In the genomic region with DNA sequence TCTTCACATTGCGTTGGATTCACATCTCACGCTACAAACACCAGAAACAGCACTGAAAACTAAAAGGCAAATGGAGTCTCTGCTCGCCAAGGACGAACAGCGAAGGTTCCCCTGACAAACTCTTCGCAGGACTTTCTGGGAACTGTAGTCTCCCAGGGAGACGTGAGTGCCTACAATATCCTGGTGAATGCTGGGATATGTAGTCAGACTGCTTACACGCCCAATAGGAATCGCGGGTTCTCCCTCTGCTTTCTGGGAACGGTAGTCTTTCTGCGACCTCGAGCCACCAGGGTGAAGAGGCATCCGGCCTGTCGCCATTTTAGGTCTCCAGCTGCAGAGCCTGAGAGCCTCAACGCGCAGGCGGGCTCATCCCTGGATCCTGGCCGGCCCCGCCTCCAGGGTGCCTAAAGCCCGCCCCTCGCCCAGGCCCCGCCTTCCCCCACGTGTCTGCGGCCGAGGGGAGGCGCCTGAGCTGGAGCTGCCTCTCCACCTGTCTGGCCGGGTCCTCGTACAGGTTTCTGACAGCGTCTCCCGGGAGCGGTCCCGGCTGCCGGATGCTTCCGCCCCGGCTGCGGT, we compare ENCODE assay signal across 8 mouse cellular contexts. TPM values are rescaled to one million over a fixed set of nuclear protein-coding genes. Genes with fewer than 3 reads are reported as not detected.
A peak's percentile ranks its signal among the peaks of the same experiment; 100 is the strongest.
DNase-seq lines count a peak whose midpoint lies in the region; ATAC-seq and TF ChIP-seq lines count a peak whose summit lies in the region.
"Not testable (repeated sequence)": the region's sequence is repeated elsewhere in the genome, so short reads cannot be mapped to it uniquely, and the experiment has no call there.

A gene (plus strand): TSS at position 202 of the 576 bp plus-strand sequence.

- not testable (repeated sequence) for H3K36me3 ChIP-seq in forebrain, embryonic 10.5 days (replicated peaks); heart, embryonic 15.5 days; liver, embryonic 14.5 days (replicated peaks; ENCODE audit: control insufficient read depth, insufficient read depth, low read depth); neural tube, embryonic 11.5 days (ENCODE audit: control insufficient read depth, insufficient read depth, low read length); stomach, postnatal 0 days (ENCODE audit: control insufficient read depth, insufficient read depth, low read length)

- peak; percentile 94 to 97 for DNase-seq in CD8-positive naive resting alpha-beta T cell, adult 2 months (ENCODE audit: low read depth in 2 of 2, low spot score in 2 of 2)
- DNase-seq in c-Kit-positive CD71-negative TER-119-negative erythroid progenitor cells, embryonic 14.5 days (ENCODE audit: low read depth), result peak; percentile 79
- peak; percentile 91 for DNase-seq in forebrain, embryonic 10.5 days (ENCODE audit: extremely low spot score, low spot score)
- peak; percentile 93 to 98 for DNase-seq in kidney, postnatal 25 days
- DNase-seq in liver, embryonic 14.5 days (ENCODE audit: low read depth in 3 of 3, low spot score in 3 of 3), result peak; percentile 89 to 94 (median 92)
- peak; percentile 94 for DNase-seq in neural tube, embryonic 11.5 days (ENCODE audit: low spot score)
- peak; percentile 95 for DNase-seq in stomach, postnatal 0 days (ENCODE audit: low spot score)

- not testable (repeated sequence) for TF ChIP-seq CTCF in liver, embryonic 14.5 days (IDR thresholded peaks at IDR 0.05; ENCODE audit: low read depth); stomach, postnatal 0 days (IDR thresholded peaks at IDR 0.05; ENCODE audit: low read depth)

- under 1% methylated on average over 37 of the region's 37 CpGs for WGBS in forebrain, embryonic 10.5 days
- whole genome bisulfite sequencing in heart, embryonic 15.5 days, result under 1% methylated on average over 37 of the region's 37 CpGs
- under 1% methylated on average over 37 of the region's 37 CpGs for WGBS in liver, embryonic 14.5 days (ENCODE audit: insufficient replicate concordance)
- 0% methylated on average over 32 of the region's 37 CpGs for WGBS in neural tube, embryonic 11.5 days
- WGBS in stomach, postnatal 0 days, result 0% methylated on average over 35 of the region's 37 CpGs

- not testable (repeated sequence) for H3K9me3 ChIP-seq in forebrain, embryonic 10.5 days; heart, embryonic 15.5 days (replicated peaks); liver, embryonic 14.5 days (ENCODE audit: control insufficient read depth, low read length); neural tube, embryonic 11.5 days (ENCODE audit: control insufficient read depth, low read length); stomach, postnatal 0 days (ENCODE audit: control insufficient read depth, low read length)

- not testable (repeated sequence) for H3K27me3 ChIP-seq in forebrain, embryonic 10.5 days (ENCODE audit: poor library complexity, severe bottlenecking); heart, embryonic 15.5 days; liver, embryonic 14.5 days (ENCODE audit: control insufficient read depth, insufficient read depth, low read length); neural tube, embryonic 11.5 days (ENCODE audit: control insufficient read depth, insufficient read depth, low read length); stomach, postnatal 0 days (ENCODE audit: control insufficient read depth, insufficient read depth, low read length)

- H3K9ac ChIP-seq in heart, embryonic 15.5 days, result peak within 1 kb of the TSS; percentile 80
- peak within 1 kb of the TSS; percentile 72 for H3K9ac ChIP-seq in liver, embryonic 14.5 days (replicated peaks)
- H3K9ac ChIP-seq in neural tube, embryonic 11.5 days (ENCODE audit: low read length), result peak within 1 kb of the TSS; percentile 52
- peak within 1 kb of the TSS; percentile 67 for H3K9ac ChIP-seq in stomach, postnatal 0 days (ENCODE audit: low read length)

- peak within 1 kb of the TSS; percentile 76 for H3K4me2 ChIP-seq in heart, embryonic 15.5 days
- peak within 1 kb of the TSS; percentile 87 for H3K4me2 ChIP-seq in liver, embryonic 14.5 days (ENCODE audit: low read depth)
- peak within 1 kb of the TSS; percentile 52 for H3K4me2 ChIP-seq in neural tube, embryonic 11.5 days (ENCODE audit: low read depth)
- H3K4me2 ChIP-seq in stomach, postnatal 0 days (replicated peaks; ENCODE audit: low read depth), result peak within 1 kb of the TSS; percentile 62

- peak within 1 kb of the TSS; percentile 84 for H3K27ac ChIP-seq in forebrain, embryonic 10.5 days
- H3K27ac ChIP-seq in heart, embryonic 15.5 days, result peak within 1 kb of the TSS; percentile 90
- H3K27ac ChIP-seq in liver, embryonic 14.5 days; neural tube, embryonic 11.5 days (ENCODE audit: low read depth, low read length): not testable (repeated sequence)
- peak within 1 kb of the TSS; percentile 78 for H3K27ac ChIP-seq in stomach, postnatal 0 days (replicated peaks)

- TF ChIP-seq EP300 in liver, embryonic 14.5 days (IDR thresholded peaks at IDR 0.05; ENCODE audit: low read depth); stomach, postnatal 0 days (optimal IDR thresholded peaks at IDR 0.05): not testable (repeated sequence)

- peaks cover 17% of the 10 kb centered on the region for H3K4me1 ChIP-seq in forebrain, embryonic 10.5 days
- not testable (repeated sequence) for H3K4me1 ChIP-seq in heart, embryonic 15.5 days (replicated peaks); liver, embryonic 14.5 days (replicated peaks; ENCODE audit: control insufficient read depth in 2 of 2, insufficient read depth in 2 of 2, low read length in 1 of 2); neural tube, embryonic 11.5 days (ENCODE audit: control insufficient read depth, insufficient read depth, low read length); stomach, postnatal 0 days (replicated peaks; ENCODE audit: control insufficient read depth, insufficient read depth)

- H3K4me3 ChIP-seq in forebrain, embryonic 10.5 days, result peak within 1 kb of the TSS; percentile 63
- peak within 1 kb of the TSS; percentile 80 for H3K4me3 ChIP-seq in heart, embryonic 15.5 days
- H3K4me3 ChIP-seq in liver, embryonic 14.5 days (ENCODE audit: insufficient read depth in 1 of 2, low read depth in 2 of 2, low read length in 2 of 2), result peak within 1 kb of the TSS; percentile 60 to 66
- H3K4me3 ChIP-seq in neural tube, embryonic 11.5 days (ENCODE audit: low read depth, low read length), result peak within 1 kb of the TSS; percentile 55
- H3K4me3 ChIP-seq in stomach, postnatal 0 days (ENCODE audit: low read depth, low read length), result peak within 1 kb of the TSS; percentile 54

- ATAC-seq in heart, embryonic 15.5 days (replicated peaks; ENCODE audit: insufficient number of reproducible peaks, insufficient read depth, low FRiP score, low read depth), result peak; percentile 98
- peak; percentile 97 for ATAC-seq in liver, embryonic 14.5 days (ENCODE audit: insufficient read depth)
- peak; percentile 98 for ATAC-seq in neural tube, embryonic 11.5 days (ENCODE audit: insufficient read depth, low FRiP score, low TSS enrichment)
- peak; percentile 99 for ATAC-seq in stomach, postnatal 0 days (ENCODE audit: low FRiP score, low TSS enrichment)

RNA-seq across cellular contexts. Expression of the gene that starts here (rescaled TPM):
- 14.7 and 19.1 TPM in 2 replicates for polyA plus RNA-seq in forebrain, embryonic 10.5 days (2016; fragmentation: Nextera tagmentation; extraction: Ambion mirVana)
- 21.2 and 27.6 TPM in 2 replicates for polyA plus RNA-seq in heart, embryonic 15.5 days (2015; fragmentation: Nextera tagmentation; extraction: Ambion mirVana)
- polyA plus RNA-seq in liver, embryonic 14.5 days (2012; rRNA removed), result 2.9 and 3.7 TPM in 2 replicates
- polyA plus RNA-seq in liver, embryonic 14.5 days (2014; fragmentation: Nextera tagmentation; extraction: Ambion mirVana), result 6.2 and 6.5 TPM in 2 replicates
- 17.8 and 18.0 TPM in 2 replicates for polyA plus RNA-seq in neural tube, embryonic 11.5 days (2014; fragmentation: Nextera tagmentation; extraction: Ambion mirVana)
- 27.2 and 29.4 TPM in 2 replicates for polyA plus RNA-seq in stomach, postnatal 0 days (2015; fragmentation: Nextera tagmentation; extraction: Ambion mirVana)
